In the genomic region with DNA sequence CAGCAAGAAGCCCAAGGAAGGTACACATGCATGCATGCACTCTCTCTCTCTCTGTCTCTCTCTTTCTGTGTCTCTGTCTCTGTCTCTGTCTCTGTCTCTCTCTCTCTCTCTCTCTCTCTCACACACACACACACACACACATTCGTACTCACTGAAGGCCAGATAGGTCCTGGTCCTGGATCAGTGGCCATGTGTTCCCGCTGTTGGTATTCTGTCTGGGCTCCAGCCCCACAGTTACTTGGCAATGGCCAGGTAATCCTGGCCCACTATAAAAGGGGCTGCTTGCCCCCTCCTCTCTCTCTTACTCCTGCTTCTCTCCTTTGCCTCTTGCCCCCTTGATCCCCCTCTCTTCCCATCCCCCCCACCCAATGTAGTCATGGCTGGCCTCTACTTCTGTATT, we compare ENCODE assay signal across 20 mouse cellular contexts. TPM values are rescaled to one million over a fixed set of nuclear protein-coding genes. Genes with fewer than 3 reads are reported as not detected.
DNase-seq lines count a peak whose midpoint lies in the region; ATAC-seq lines count a peak whose summit lies in the region.
"Had no signal": no experiment of that assay in that cellular context is flagged by ENCODE, and none has a peak within 500 bp of the region (broad histone marks: within the 10 kb centered on the region; RNA-seq: fewer than 3 reads in every experiment).

No protein-coding gene starts in this region.

- no peaks in the 10 kb centered on the region for H3K36me3 ChIP-seq in heart, embryonic 13.5 days
- H3K36me3 ChIP-seq: embryonic facial prominence, embryonic 10.5 days; G1E; hindbrain, embryonic 13.5 days had no signal

- intact Hi-C loops in heart, postnatal 14 days (cut with DNase I) = no loop called here

- no peak overlapping the region for H3K9ac ChIP-seq in heart, embryonic 13.5 days
- H3K9ac ChIP-seq: forebrain, embryonic 13.5 days; forebrain, postnatal 0 days; hindbrain, embryonic 13.5 days had no signal

- H3K27ac ChIP-seq in heart, embryonic 13.5 days (replicated peaks) = peak overlapping the region; percentile 39
- H3K27ac ChIP-seq: embryonic facial prominence, embryonic 10.5 days; forebrain, embryonic 13.5 days; hindbrain, embryonic 13.5 days had no signal

- no peaks in the 10 kb centered on the region for H3K27me3 ChIP-seq in heart, embryonic 13.5 days (replicated peaks)
- H3K27me3 ChIP-seq: forebrain, embryonic 13.5 days; hindbrain, embryonic 13.5 days had no signal

- H3K4me2 ChIP-seq in heart, embryonic 13.5 days = no peak overlapping the region
- H3K4me2 ChIP-seq: forebrain, embryonic 13.5 days; hindbrain, embryonic 13.5 days had no signal

- no peak for ATAC-seq in heart, embryonic 13.5 days (ENCODE audit: extremely low read depth, insufficient number of reproducible peaks, low FRiP score, low TSS enrichment)
- ATAC-seq: CD4-positive, CD25-positive, alpha-beta regulatory T cell, adult 4 months; forebrain, embryonic 13.5 days; forebrain, postnatal 0 days; intestine, embryonic 16.5 days had no signal

- DNase-seq in cerebellum, postnatal 10 days = peak; percentile 83 to 88
- DNase-seq in cerebellum, adult 11 months = no peak
- peak; percentile 92 for DNase-seq in heart, adult 11 months
- DNase-seq in heart, adult 18-20 months = no peak
- DNase-seq in heart, postnatal 14 days = no peak
- DNase-seq in brain, adult 2 months (ENCODE audit: low read depth, low spot score) = peak; percentile 43
- no peak for DNase-seq in urinary bladder, adult 18-20 months (ENCODE audit: low spot score in 2 of 2)
- DNase-seq: adrenal gland, adult 8-10 months; adrenal gland, postnatal 36 days; B cell, adult 2 months; forebrain, postnatal 0 days; gastrocnemius, postnatal 36 days; kidney, adult 2 months had no signal

- no peak overlapping the region for H3K4me3 ChIP-seq in heart, embryonic 13.5 days
- H3K4me3 ChIP-seq: embryonic facial prominence, embryonic 10.5 days; forebrain, embryonic 13.5 days; hindbrain, embryonic 13.5 days had no signal

- no peaks in the 10 kb centered on the region for H3K9me3 ChIP-seq in heart, embryonic 13.5 days
- H3K9me3 ChIP-seq: embryonic facial prominence, embryonic 10.5 days; forebrain, embryonic 13.5 days; G1E; hindbrain, embryonic 13.5 days had no signal

- WGBS in heart, embryonic 13.5 days = 86% methylated on average over 2 of the region's 2 CpGs

- peaks cover 68% of the 10 kb centered on the region for H3K4me1 ChIP-seq in heart, embryonic 13.5 days

RNA-seq across cellular contexts. Expression of a gene that starts 20.8 kb away (rescaled TPM):
- 100 to 1,000 TPM in 1 of 2 experiments, 10 to 100 TPM in 1; 97.9 to 139 TPM for total RNA-seq in heart, adult 18-20 months (2021)
- 51.8 and 57.0 TPM in 2 replicates for polyA plus RNA-seq in heart, embryonic 13.5 days (2015; fragmentation: Nextera tagmentation; extraction: Ambion mirVana)
- total RNA-seq in heart, postnatal 14 days (2021) = 10 to 100 TPM; 97.7 to 97.8 TPM

RNA-seq across cellular contexts. Expression of a gene that starts 21.7 kb away (rescaled TPM):
- 10 to 100 TPM; 19.6 to 28.7 TPM for total RNA-seq in heart, adult 18-20 months (2021)
- 54.1 and 63.7 TPM in 2 replicates for polyA plus RNA-seq in heart, embryonic 13.5 days (2015; fragmentation: Nextera tagmentation; extraction: Ambion mirVana)
- total RNA-seq in heart, postnatal 14 days (2021) = 10 to 100 TPM; 12.1 to 22.5 TPM

RNA-seq across cellular contexts. Expression of a gene that starts 22.0 kb away (rescaled TPM):
- total RNA-seq in heart, adult 18-20 months (2021) = 1 to 10 TPM; 8.3 to 8.8 TPM
- polyA plus RNA-seq in heart, embryonic 13.5 days (2015; fragmentation: Nextera tagmentation; extraction: Ambion mirVana) = 8.9 and 10.5 TPM in 2 replicates
- total RNA-seq in heart, postnatal 14 days (2021) = 1 to 10 TPM; 9.2 to 9.9 TPM

Comparison
In these comparisons a context has a peak if more than half of its experiments do, and no peak if none do; other contexts are left out.
1. DNase-seq: peak in cerebellum, postnatal 10 days (2 of 2), heart, adult 11 months (single experiment) and brain, adult 2 months (single experiment); none in cerebellum, adult 11 months (single experiment), heart, adult 18-20 months (0 of 2), heart, postnatal 14 days (0 of 2) and urinary bladder, adult 18-20 months (0 of 2).